Mouse (Mus musculus) C2C12 (cell line): ENCODE measurements around the gene Csnk2b.

Source experiments
- CEBPB ChIP-seq: IDR thresholded peaks from one replicate; pipeline ENCODE4 v1.6.1; 2011; ENCODE audit warnings: low read depth, mild to moderate bottlenecking, control low read depth, moderate library complexity
- CTCF ChIP-seq: IDR thresholded peaks from one replicate; pipeline ENCODE4 v1.5.1; 2011; ENCODE audit not compliant: control insufficient read depth, insufficient read depth, insufficient read length
- MAX ChIP-seq: IDR thresholded peaks from one replicate; pipeline ENCODE4 v1.6.1; 2011; ENCODE audit warnings: mild to moderate bottlenecking, control low read depth
- MYOD1 ChIP-seq: IDR thresholded peaks from one replicate; pipeline ENCODE4 v1.6.1; 2011; ENCODE audit warnings: low read depth; ENCODE audit not compliant: control insufficient read depth, insufficient read length
- MYOG ChIP-seq: IDR thresholded peaks from one replicate; pipeline ENCODE4 v1.6.1; 2011; ENCODE audit not compliant: control insufficient read depth, insufficient read length; ENCODE audit errors: extremely low read depth
- USF1 ChIP-seq: IDR thresholded peaks from one replicate; pipeline ENCODE4 v1.6.1; 2011; ENCODE audit warnings: low read depth, mild to moderate bottlenecking, control low read depth, moderate library complexity

GRCm38 (mm10) chr17:35157254-35157653 lies 35.4 kb upstream of the Csnk2b start:
- no peak for TF ChIP-seq CTCF
- no peak for TF ChIP-seq MYOG
- TF ChIP-seq USF1 = no peak
- TF ChIP-seq CEBPB = no peak
- no peak for TF ChIP-seq MAX
- no peak for TF ChIP-seq MYOD1
